Mouse (Mus musculus) lung, embryonic 16.5 days (tissue): ENCODE results near the gene Tmem210. TPM values are rescaled to one million over a fixed set of nuclear protein-coding genes. Genes with fewer than 3 reads are reported as not detected.
A peak's percentile ranks its signal among the peaks of the same experiment; 100 is the strongest.

ENCODE experiments used
- ATAC-seq: fragments of 200-750 bp; cut with Nextera tagmentation; 2 replicates; pipeline ENCODE4 v1.8.0; 2017; ENCODE audit warnings: low read depth, mild to moderate bottlenecking, moderate library complexity
- H3K27ac ChIP-seq: fragments of 300-500 bp; sonication (generic); 2 replicates; pipeline ENCODE4 v1.5.1; 2014; ENCODE audit warnings: mild to moderate bottlenecking, control low read depth, low read length
- H3K27me3 ChIP-seq: fragments of 300-500 bp; sonication (generic); 2 replicates; pipeline ENCODE4 v1.6.1; 2014; ENCODE audit warnings: low read depth, low read length, mixed read lengths; ENCODE audit not compliant: control insufficient read depth, insufficient read depth
- H3K36me3 ChIP-seq: fragments of 300-500 bp; sonication (generic); 2 replicates; pipeline ENCODE4 v1.6.1; 2014; ENCODE audit warnings: low read length; ENCODE audit not compliant: control insufficient read depth, insufficient read depth
- H3K4me1 ChIP-seq: fragments of 300-500 bp; sonication (generic); replicated peaks from 2 replicates; pipeline ENCODE4 v1.6.1; 2014; ENCODE audit warnings: low read length, mixed read lengths; ENCODE audit not compliant: control insufficient read depth, insufficient read depth
- H3K4me2 ChIP-seq: fragments of 300-500 bp; sonication (generic); 2 replicates; pipeline ENCODE4 v1.6.1; 2014; ENCODE audit warnings: low read depth, low read length, control low read depth
- H3K4me3 ChIP-seq: fragments of 300-500 bp; sonication (generic); 2 replicates; pipeline ENCODE4 v1.5.1; 2014; ENCODE audit warnings: mild to moderate bottlenecking, low read length, control low read depth
- H3K9ac ChIP-seq: fragments of 300-500 bp; sonication (generic); 2 replicates; pipeline ENCODE4 v1.6.1; 2014; ENCODE audit warnings: low read length, control low read depth
- H3K9me3 ChIP-seq: fragments of 300-500 bp; sonication (generic); 2 replicates; pipeline ENCODE4 v1.6.1; 2016; ENCODE audit warnings: low read length; ENCODE audit not compliant: control insufficient read depth
- WGBS: fragments of 180-500 bp; shearing (Covaris S2); extraction: QIAGEN DNeasy Blood & Tissue Kit; methylation state at CpG from one replicate; pipeline ENCODE4 v1.1.7; 2014; 5-methylcytosine and 5-hydroxymethylcytosine counted together
- polyA plus RNA-seq: library from polyadenylated mRNA; unstranded; fragments of >200 nt; fragmentation: Nextera tagmentation; extraction: Ambion mirVana; gene quantifications from 2 replicates; pipeline ENCODE4 v1.2.1, GENCODE M21; 2015

Tmem210 gene
- polyA plus RNA-seq, 1 experiment from 2014 or later, result not detected

GRCm38 (mm10) chr2:25303452-25303851 lies 15.5 kb downstream of the Tmem210 start:
- H3K27ac ChIP-seq, result no peak overlapping the region
- H3K36me3 ChIP-seq, result no peaks in the 10 kb centered on the region
- peaks cover 11% of the 10 kb centered on the region; the same call in 1 of the 2 replicates for H3K27me3 ChIP-seq
- no peaks in the 10 kb centered on the region for H3K9me3 ChIP-seq
- H3K4me1 ChIP-seq, result peaks cover 3% of the 10 kb centered on the region; the same call in 1 of the 2 replicates
- no peak overlapping the region for H3K4me2 ChIP-seq
- 53% methylated on average over 3 of the region's 3 CpGs for WGBS
- no peak for ATAC-seq
- H3K9ac ChIP-seq, result no peak overlapping the region
- H3K4me3 ChIP-seq, result no peak overlapping the region

GRCm38 (mm10) chr2:25303931-25304656 lies 16.1 kb downstream of the Tmem210 start:
- H3K9me3 ChIP-seq, result no peaks in the 10 kb centered on the region
- H3K4me2 ChIP-seq, result no peak overlapping the region
- no peaks in the 10 kb centered on the region for H3K36me3 ChIP-seq
- ATAC-seq, result no peak
- no peak overlapping the region; the same call in 1 of the 2 replicates for H3K4me3 ChIP-seq
- peaks cover 11% of the 10 kb centered on the region; the same call in 1 of the 2 replicates for H3K27me3 ChIP-seq
- no peak overlapping the region for H3K27ac ChIP-seq
- no peak overlapping the region for H3K9ac ChIP-seq
- peaks cover 3% of the 10 kb centered on the region; the same call in 1 of the 2 replicates for H3K4me1 ChIP-seq
- 66% methylated on average over 7 of the region's 7 CpGs for WGBS

DNA sequence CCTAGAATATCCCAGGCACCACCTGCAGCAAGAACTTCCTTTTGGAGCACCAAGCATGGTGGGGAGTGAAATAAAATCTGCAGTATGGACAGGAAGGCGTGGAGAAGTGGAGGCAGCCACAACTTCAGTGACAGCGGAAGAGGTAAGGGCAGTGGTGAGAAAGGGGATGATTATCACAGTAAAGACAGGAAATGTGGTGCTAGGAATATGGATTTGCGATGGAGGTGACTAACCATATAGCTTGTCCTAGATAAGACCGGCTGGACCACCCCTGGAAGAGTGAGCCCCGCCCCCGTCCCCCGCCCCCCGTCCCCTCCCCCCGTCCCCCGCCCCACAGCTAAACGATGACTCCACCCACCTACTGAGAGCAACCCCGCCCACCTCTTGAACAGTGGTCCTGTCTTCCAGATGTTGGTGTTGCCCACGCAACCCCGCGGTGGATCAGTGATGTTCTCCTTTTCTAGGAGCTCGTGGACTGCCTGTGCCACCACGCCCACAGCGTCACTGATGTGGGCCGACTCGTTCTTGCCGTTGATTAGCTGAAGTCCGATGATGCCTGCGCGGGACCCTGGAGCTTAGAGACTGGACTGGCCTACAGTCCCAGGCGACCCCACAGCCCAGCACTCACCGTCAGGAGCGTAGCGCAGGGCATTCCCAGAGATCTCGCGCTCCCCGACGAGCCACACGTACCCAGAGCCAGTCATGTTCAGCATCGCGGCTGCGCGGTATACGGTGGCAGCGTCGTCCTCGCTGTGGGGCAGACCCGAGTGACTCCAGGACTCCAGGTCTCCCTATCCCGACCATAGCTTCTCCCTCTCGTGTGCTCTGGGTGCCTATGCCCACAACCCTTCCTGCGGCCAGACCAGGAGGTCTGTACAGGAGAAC lies 17.0 kb downstream of the Tmem210 start:
- peak; percentile 61 for ATAC-seq
- peaks cover 14% of the 10 kb centered on the region; the same call in 1 of the 2 replicates for H3K27me3 ChIP-seq

GRCm38 (mm10) chr2:25305587-25306359 lies 17.8 kb downstream of the Tmem210 start:
- Histone ChIP-seq H3K27me3 (peaks cover 20% of the 10 kb centered on the region), H3K27ac (no peak overlapping the region), H3K9ac (peak overlapping the region; percentile 9; the same call in 1 of the 2 replicates), H3K4me1 (peaks cover 3% of the 10 kb centered on the region; the same call in 1 of the 2 replicates), H3K4me3 (peak overlapping the region; percentile 38; the same call in 1 of the 2 replicates), H3K9me3 (no peaks in the 10 kb centered on the region), H3K36me3 (no peaks in the 10 kb centered on the region), H3K4me2 (peak overlapping the region; percentile 57)
- no peak for ATAC-seq
- 52% methylated on average over 14 of the region's 14 CpGs for WGBS

More for the DNA sequence above, 17.0 kb downstream of the Tmem210 start:
- 2% methylated on average over 44 of the region's 45 CpGs for WGBS
- H3K4me3 ChIP-seq, result peak overlapping the region; percentile 38
- no peak overlapping the region for H3K27ac ChIP-seq
- H3K4me1 ChIP-seq, result peaks cover 3% of the 10 kb centered on the region; the same call in 1 of the 2 replicates
- peak overlapping the region; percentile 9 for H3K9ac ChIP-seq
- H3K4me2 ChIP-seq, result peak overlapping the region; percentile 57
- H3K9me3 ChIP-seq, result no peaks in the 10 kb centered on the region
- no peaks in the 10 kb centered on the region for H3K36me3 ChIP-seq

DNA sequence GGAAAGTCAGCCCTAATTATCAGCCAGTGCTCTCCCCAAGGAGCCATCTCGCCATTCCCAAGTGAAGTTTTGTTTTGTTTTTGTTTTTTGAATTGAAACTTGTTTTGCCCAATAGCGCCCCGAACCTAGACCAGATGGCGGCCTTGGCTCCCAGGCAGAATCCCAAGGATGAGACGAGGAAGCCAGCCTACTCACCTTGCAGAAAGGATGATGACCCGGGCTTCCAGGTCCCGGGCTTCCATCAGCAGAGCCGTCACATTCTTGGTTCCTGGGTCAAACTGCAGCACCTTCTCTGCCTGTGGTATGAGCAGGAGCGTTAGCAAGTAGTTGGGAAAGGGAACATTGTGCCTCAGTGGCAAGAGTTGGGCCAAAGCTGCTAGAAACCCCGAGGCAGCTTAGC lies 22.2 kb downstream of the Tmem210 start:
- Histone ChIP-seq H3K36me3 (no peaks in the 10 kb centered on the region), H3K4me3 (no peak overlapping the region), H3K4me2 (no peak overlapping the region), H3K9me3 (no peaks in the 10 kb centered on the region), H3K27ac (no peak overlapping the region), H3K4me1 (peaks cover 2% of the 10 kb centered on the region; the same call in 1 of the 2 replicates), H3K9ac (no peak overlapping the region), H3K27me3 (peaks cover 38% of the 10 kb centered on the region)
- ATAC-seq, result no peak
- WGBS, result 58% methylated on average over 10 of the region's 10 CpGs

DNA sequence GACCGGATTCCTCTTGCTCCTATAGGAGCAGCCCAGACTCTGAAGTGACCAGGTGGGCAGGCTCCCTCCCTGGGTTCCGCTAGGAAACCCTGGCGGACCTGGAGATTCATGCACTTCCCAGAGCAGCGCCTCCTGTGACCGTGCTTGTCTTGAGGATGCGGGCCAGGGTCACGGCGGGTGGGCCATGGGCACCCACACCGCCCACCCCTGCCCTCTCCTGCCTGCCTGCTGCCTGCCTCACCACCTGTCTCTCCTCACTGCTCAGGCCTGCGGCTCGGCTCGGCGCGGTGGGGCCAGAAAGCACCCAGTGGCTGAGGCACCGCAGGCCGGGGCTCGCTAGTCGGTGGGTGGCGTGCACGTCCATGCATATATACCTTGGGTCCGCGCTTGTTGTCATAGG lies 23.0 kb downstream of the Tmem210 start:
- 1% methylated on average over 22 of the region's 22 CpGs for WGBS
- no peak overlapping the region for H3K9ac ChIP-seq
- no peak overlapping the region for H3K27ac ChIP-seq
- H3K4me1 ChIP-seq, result no peaks in the 10 kb centered on the region
- no peaks in the 10 kb centered on the region for H3K9me3 ChIP-seq
- no peak overlapping the region for H3K4me3 ChIP-seq
- ATAC-seq, result no peak
- peaks cover 33% of the 10 kb centered on the region for H3K27me3 ChIP-seq
- 0 out of 2 replicates have a peak overlapping the region, but pooled peaks have one; percentile 12 for H3K4me2 ChIP-seq
- no peaks in the 10 kb centered on the region for H3K36me3 ChIP-seq

GRCm38 (mm10) chr2:25311491-25311891 lies 23.5 kb downstream of the Tmem210 start:
- no peak overlapping the region for H3K27ac ChIP-seq
- H3K27me3 ChIP-seq, result peaks cover 33% of the 10 kb centered on the region
- no peak overlapping the region for H3K9ac ChIP-seq
- H3K4me2 ChIP-seq, result 0 out of 2 replicates have a peak overlapping the region, but pooled peaks have one; percentile 12
- no peaks in the 10 kb centered on the region for H3K9me3 ChIP-seq
- no peaks in the 10 kb centered on the region for H3K36me3 ChIP-seq
- H3K4me3 ChIP-seq, result no peak overlapping the region
- WGBS, result 7% methylated on average over 11 of the region's 11 CpGs
- H3K4me1 ChIP-seq, result no peaks in the 10 kb centered on the region
- ATAC-seq, result no peak

- ATAC-seq, result no peak
- no peaks in the 10 kb centered on the region for H3K9me3 ChIP-seq
- H3K27me3 ChIP-seq, result peaks cover 18% of the 10 kb centered on the region
- peak overlapping the region; percentile 37 for H3K4me3 ChIP-seq
- peak overlapping the region; percentile 56 for H3K4me2 ChIP-seq
- no peaks in the 10 kb centered on the region for H3K36me3 ChIP-seq
- 6% methylated on average over 31 of the region's 31 CpGs for WGBS
- H3K27ac ChIP-seq, result no peak overlapping the region
- peaks cover 6% of the 10 kb centered on the region; the same call in 1 of the 2 replicates for H3K4me1 ChIP-seq
- no peak overlapping the region for H3K9ac ChIP-seq
Measured at GRCm38 (mm10) chr2:25318119-25318966, 30.4 kb downstream of the Tmem210 start.
